Mouse (Mus musculus): Measurements from ENCODE around the gene Jade1.
A peak's percentile ranks its signal among the peaks of the same experiment; 100 is the strongest.

Gene Jade1

GRCm38 (mm10) chr3:41555491-41556381 lies at the start of gene Jade1:
TSS of gene Jade1 (plus strand) at chr3:41555731.
- no peak for DNase-seq (ENCODE audit: low spot score)

- peak; percentile 98 for DNase-seq (ENCODE audit: low spot score)
These were observed 46.1 kb upstream of the Jade1 start for GRCm38 (mm10) chr3:41509441-41509840.

- DNase-seq (ENCODE audit: low spot score), result no peak
These were observed 45.3 kb upstream of the Jade1 start for GRCm38 (mm10) chr3:41510191-41510590.

- peak; percentile 43 for DNase-seq (ENCODE audit: low spot score)
These were observed 44.8 kb upstream of the Jade1 start for GRCm38 (mm10) chr3:41510750-41511149.

GRCm38 (mm10) chr3:41514003-41514402 lies 41.5 kb upstream of the Jade1 start:
- DNase-seq (ENCODE audit: low spot score), result no peak

- no peak for DNase-seq (ENCODE audit: low spot score)
These were observed 40.7 kb upstream of the Jade1 start for GRCm38 (mm10) chr3:41514683-41515305.

- DNase-seq (ENCODE audit: low spot score), result no peak
These were observed 38.5 kb upstream of the Jade1 start for GRCm38 (mm10) chr3:41516961-41517518.

- no peak for DNase-seq (ENCODE audit: low spot score)
These were observed 34.6 kb upstream of the Jade1 start for GRCm38 (mm10) chr3:41520925-41521324.

GRCm38 (mm10) chr3:41521733-41522132 lies 33.8 kb upstream of the Jade1 start:
- no peak for DNase-seq (ENCODE audit: low spot score)

- DNase-seq (ENCODE audit: low spot score), result peak; percentile 35
These were observed 33.1 kb upstream of the Jade1 start for GRCm38 (mm10) chr3:41522226-41523005.

GRCm38 (mm10) chr3:41523006-41523375 lies 32.5 kb upstream of the Jade1 start:
- DNase-seq (ENCODE audit: low spot score), result no peak

GRCm38 (mm10) chr3:41523460-41523859 lies 32.1 kb upstream of the Jade1 start:
- no peak for DNase-seq (ENCODE audit: low spot score)

- no peak for DNase-seq (ENCODE audit: low spot score)
These were observed 27.1 kb upstream of the Jade1 start for GRCm38 (mm10) chr3:41528291-41528969.

GRCm38 (mm10) chr3:41530156-41530555 lies 25.4 kb upstream of the Jade1 start:
- no peak for DNase-seq (ENCODE audit: low spot score)

- DNase-seq (ENCODE audit: low spot score), result no peak
These were observed 24.0 kb upstream of the Jade1 start for GRCm38 (mm10) chr3:41531541-41531940.

- no peak for DNase-seq (ENCODE audit: low spot score)
These were observed 23.4 kb upstream of the Jade1 start for GRCm38 (mm10) chr3:41532109-41532508.

- no peak for DNase-seq (ENCODE audit: low spot score)
These were observed 21.9 kb upstream of the Jade1 start for GRCm38 (mm10) chr3:41533660-41534059.

- DNase-seq (ENCODE audit: low spot score), result peak; percentile 39
These were observed 17.6 kb upstream of the Jade1 start for GRCm38 (mm10) chr3:41537957-41538356.

GRCm38 (mm10) chr3:41541313-41541712 lies 14.2 kb upstream of the Jade1 start:
- DNase-seq (ENCODE audit: low spot score), result no peak

GRCm38 (mm10) chr3:41544451-41544850 lies 11.1 kb upstream of the Jade1 start:
- DNase-seq (ENCODE audit: low spot score), result no peak

GRCm38 (mm10) chr3:41547289-41547688 lies 8.2 kb upstream of the Jade1 start:
- peak; percentile 45 for DNase-seq (ENCODE audit: low spot score)

GRCm38 (mm10) chr3:41548238-41548637 lies 7.3 kb upstream of the Jade1 start:
- no peak for DNase-seq (ENCODE audit: low spot score)
